Mouse (Mus musculus): ENCODE measurements around the gene Nsl1. TPM values are rescaled to one million over a fixed set of nuclear protein-coding genes. Genes with fewer than 3 reads are reported as not detected.

Nsl1 gene
- total RNA-seq, 2 experiments from 2014 or later: 0.23 to 0.56 TPM

DNA sequence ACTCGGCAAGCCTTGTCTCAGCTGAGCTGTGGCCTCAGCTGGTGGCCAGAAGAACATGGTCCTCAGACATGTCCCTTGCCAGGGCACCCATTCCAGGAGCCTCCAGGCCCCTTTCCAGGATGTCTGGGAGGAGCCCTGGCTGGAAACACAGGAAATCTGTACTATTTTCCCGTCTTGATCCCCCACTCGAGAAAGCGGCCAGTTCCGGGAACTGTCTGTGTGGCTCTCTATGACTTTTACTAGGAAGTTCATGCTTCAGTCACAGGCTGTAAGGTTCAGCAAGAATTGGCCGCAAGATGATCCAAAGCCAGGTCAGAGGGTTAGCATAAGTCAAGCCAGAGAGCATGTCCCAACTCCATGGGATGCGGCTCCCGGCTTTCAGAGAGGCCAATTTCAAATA, 29.2 kb downstream of the Nsl1 start:
- no peak for DNase-seq (ENCODE audit: low spot score in 2 of 2)

GRCm38 (mm10) chr1:191093578-191093977, 30.8 kb downstream of the Nsl1 start:
- peak; percentile 64 to 70 for DNase-seq (ENCODE audit: low spot score in 2 of 2)

GRCm38 (mm10) chr1:191095019-191095418, 32.2 kb downstream of the Nsl1 start:
- peak in 1 of 2 experiments; percentile 17 for DNase-seq (ENCODE audit: low spot score in 2 of 2)

DNA sequence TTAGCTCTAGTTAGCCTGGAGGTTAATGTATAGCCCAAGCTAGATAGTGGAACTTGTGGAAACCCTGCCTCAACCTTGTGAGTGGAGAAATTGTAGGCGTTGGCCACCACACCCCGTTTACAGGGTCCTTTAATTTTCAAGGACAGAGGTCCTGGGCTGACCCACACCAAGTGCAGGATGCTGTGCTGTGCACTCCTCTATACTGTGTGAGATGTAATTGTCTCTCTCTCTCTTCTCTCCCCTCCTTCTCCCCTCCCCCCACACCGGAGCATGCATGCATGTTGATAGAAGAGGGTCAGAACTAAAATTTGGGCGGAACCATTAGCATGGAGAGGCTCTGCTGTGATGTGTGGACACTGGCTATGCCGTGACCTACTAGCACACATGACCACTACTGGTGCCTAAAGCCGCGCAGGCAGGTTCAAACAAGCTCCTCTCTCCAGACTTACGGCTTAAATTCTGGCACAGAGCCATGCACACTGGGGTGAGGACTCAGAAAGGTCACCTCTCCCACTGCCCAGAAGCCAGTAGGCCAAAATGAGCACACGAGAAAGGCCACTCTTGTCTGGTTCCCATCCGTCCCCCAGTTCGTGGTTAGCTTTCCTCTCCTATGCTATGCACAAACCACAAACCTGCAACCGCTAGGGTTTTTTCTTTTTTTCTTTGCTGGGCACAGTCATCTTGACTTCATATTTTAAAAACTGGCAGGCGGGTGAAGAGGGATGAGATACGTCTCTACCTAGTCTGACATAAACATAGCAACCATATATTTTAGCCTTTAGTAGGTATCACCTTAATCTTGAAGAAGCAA, 34.3 kb downstream of the Nsl1 start:
- no peak for DNase-seq (ENCODE audit: low spot score in 2 of 2)

DNA sequence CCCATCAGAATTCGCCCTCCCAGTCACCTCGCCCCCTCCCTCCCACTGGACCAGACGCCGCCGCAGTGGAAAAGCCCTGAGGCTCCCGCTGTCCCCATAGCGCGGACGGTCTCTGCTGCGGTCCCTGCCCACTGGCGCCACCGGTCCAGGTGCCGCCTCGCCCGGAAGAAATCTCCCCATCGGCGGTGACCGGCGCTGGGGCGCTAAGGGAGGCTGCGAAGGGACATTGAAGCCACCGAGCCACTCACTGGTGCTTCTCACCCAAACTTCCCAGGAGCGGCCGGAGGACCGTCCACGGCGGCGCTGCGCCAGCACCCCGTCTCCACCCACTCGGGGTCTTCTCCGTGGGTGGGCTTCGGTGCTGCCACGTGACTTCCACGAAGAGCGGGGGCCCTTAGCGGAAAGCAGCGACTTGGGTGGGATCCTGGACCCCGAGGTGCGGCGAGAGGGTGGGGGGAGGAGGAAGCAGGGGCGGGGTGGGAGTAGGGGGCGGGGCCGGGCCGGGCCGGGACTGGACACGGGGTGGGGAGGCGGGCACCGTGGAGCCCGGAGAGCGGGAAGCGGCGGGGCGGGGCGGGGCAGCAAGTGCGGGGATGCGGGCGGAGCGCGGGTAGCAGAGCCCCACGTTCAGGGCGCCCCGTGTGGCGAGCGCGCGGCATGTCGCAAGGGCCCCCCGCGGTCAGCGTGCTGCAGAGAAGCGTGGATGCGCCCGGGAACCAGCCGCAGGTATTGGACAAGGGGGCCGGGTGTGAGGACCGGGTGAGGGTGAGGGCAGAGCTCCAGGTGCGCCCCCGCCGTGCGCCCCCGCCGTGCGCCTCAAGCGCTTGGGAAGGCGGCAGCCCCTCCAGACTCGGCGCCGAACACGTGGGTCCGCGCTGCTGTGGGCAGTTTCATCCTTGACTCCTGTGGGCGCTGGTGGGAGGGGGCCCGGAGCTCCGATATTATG, 35.3 kb downstream of the Nsl1 start, which contains the start of gene Batf3:
TSS of gene Batf3 (plus strand) at position 46 of the 946 bp plus-strand sequence.
- peak; percentile 15 to 24 for DNase-seq (ENCODE audit: low spot score in 2 of 2)

GRCm38 (mm10) chr1:191099114-191099513, 36.3 kb downstream of the Nsl1 start:
- no peak for DNase-seq (ENCODE audit: low spot score in 2 of 2)

- no peak for DNase-seq (ENCODE audit: low spot score in 2 of 2)
Observed at GRCm38 (mm10) chr1:191099772-191100291, 37.0 kb downstream of the Nsl1 start.

DNA sequence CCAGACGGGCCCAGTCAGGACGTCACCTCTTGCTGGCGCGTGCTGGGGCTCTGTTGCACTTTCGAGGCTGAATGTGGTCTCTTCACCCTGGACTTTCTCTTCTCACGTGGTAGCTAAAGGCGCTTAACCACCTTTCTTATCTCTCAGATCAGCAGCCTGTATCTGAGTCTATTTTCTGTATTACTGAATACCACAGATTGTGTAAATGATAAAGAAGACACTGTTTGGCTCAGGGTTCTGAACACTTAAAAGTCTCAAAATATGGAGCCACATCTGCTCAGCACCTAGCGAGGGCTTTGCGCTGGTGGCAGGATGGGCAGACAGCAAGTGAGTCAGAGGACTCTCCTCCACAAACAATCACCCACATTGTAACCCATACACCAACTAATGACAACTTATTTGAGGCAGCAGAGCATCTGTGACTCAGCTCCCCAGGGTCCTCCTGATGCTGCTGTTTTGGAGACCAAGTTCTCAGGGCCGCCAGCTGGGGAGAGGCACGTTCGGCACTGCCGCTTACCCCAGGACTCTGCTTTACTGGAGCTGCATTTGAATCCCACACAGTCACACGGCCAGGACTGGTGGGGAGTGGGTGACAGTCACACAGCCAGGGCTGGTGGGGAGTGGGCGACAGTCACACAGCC, 40.0 kb downstream of the Nsl1 start:
- peak in 1 of 2 experiments; percentile 21 for DNase-seq (ENCODE audit: low spot score in 2 of 2)

GRCm38 (mm10) chr1:191105246-191105645, 42.4 kb downstream of the Nsl1 start:
- DNase-seq (ENCODE audit: low spot score in 2 of 2): no peak

GRCm38 (mm10) chr1:191107306-191107705, 44.5 kb downstream of the Nsl1 start:
- DNase-seq (ENCODE audit: low spot score in 2 of 2): no peak

DNA sequence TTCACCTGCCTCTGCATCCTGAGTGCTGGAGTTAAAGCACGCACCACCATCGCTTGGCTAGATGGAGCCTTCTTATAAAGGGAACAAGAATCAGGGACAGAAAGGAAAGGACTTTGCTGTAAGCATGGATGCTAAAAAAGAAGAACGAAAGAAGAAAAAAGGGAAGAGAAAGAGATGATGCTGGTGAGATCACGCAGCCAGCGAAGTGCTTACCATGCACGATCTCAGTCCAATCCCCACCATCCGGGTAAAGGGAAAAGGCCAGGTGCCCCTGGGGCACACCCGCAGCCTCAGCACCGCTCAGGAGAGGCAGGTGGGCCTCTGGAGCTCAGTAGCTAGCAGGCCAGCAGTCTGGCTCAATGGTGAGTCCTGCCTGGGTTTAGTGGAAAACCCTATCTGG, 47.1 kb downstream of the Nsl1 start:
- no peak for DNase-seq (ENCODE audit: low spot score in 2 of 2)

GRCm38 (mm10) chr1:191111146-191111545, 48.3 kb downstream of the Nsl1 start:
- DNase-seq (ENCODE audit: low spot score in 2 of 2): no peak

DNA sequence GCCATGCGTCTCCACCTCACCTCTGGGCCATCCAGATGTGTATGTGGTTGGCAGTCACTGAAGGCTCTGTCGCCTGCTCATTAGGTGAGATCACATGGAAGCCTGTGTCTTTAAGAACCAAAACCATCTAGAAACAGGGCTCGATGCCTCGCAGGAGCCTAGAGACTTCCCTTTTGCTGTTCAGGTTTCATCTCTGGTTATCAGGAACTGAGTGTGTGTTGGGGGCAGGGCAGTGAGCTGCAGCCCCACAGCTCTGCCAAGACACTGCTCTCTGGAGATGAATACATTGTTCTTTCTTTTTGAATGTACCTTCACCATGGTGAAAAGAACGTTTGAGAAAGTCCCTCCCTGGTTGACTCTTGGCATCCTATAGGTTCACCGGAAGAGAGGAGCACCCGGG, 52.1 kb downstream of the Nsl1 start:
- no peak for DNase-seq (ENCODE audit: low spot score in 2 of 2)

- no peak for DNase-seq (ENCODE audit: low spot score in 2 of 2)
Observed at GRCm38 (mm10) chr1:191115514-191116238, 52.9 kb downstream of the Nsl1 start.

DNA sequence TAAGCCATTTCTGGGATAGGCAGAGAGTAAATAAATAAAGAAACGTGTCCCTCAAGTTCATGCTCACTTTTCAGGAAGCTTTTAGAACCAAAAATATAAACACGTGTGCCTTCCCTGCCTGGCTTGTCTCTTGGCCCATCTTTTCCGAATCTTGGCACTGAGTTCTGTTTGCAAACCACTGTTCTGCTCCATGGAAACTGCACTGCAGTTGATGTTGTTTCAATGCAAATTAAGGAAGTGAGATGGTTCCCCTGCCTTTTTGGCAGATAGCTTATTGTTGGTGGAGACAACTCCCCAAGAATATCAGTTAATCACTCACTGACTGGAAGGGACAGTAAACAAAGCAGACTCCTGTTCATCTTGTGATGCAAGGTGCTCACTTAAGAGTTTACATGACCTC, 59.9 kb downstream of the Nsl1 start:
- no peak for DNase-seq (ENCODE audit: low spot score in 2 of 2)

DNA sequence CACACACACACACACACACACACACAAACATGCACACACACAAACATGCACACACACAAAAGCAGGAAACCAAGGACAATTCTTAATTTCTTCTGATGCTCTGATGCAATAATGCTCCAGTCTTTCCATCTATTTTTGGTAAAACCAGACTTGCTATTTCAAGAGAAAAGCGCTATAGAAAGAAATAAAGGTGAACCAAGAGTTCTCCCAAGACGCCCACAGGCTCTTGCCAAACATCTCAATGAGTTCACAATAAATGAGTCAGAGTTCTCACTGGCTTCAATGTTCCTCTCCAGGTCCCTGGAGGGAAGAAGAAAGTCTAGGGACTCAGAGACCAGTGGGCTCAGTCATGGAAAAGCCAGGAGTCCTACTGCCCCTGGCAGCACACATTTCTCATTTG, 60.9 kb downstream of the Nsl1 start:
- DNase-seq (ENCODE audit: low spot score in 2 of 2): no peak

- DNase-seq (ENCODE audit: low spot score in 2 of 2): no peak
Observed at GRCm38 (mm10) chr1:191124288-191124687, 61.5 kb downstream of the Nsl1 start.

DNA sequence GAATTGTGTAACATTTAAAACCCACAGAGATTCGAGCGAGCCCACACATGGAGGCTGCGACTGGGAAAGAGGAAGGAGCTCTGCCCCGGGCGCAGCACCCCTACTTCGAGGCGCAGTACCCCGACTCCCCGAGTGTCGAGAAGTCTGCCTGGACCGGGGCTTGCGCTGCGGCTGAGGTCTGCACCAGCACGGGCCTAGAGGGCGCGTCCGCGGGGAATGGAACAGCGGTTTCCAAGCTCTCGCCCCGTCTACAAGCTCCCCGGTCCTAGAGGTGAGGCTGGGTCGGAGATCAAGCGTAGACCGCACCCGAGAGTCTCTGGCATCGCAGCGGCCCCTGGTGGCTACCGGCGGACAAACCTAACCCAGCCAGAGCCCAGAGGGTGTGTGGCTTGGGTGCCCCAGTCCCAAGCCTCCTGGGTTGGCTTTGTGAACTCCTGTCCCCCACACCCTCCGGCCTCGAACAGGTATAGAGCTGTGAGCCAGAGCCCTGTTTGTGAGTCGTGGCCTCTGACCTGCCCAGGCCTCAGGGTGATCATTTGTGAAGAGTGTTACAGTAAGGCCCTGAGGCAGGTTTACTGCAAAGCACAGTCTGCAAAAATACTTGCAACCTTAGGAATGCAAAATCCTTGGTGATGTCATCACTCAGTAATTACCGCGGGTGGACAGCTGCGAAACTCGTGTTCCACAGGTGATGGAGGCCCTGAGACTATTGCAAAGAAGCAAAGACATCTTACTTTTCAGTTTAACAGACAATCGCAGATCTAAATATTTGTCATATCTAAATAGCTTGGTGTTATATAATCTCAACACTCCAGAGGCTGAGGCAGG, 63.2 kb downstream of the Nsl1 start:
- DNase-seq (ENCODE audit: low spot score in 2 of 2): peak; percentile 39 to 55

DNA sequence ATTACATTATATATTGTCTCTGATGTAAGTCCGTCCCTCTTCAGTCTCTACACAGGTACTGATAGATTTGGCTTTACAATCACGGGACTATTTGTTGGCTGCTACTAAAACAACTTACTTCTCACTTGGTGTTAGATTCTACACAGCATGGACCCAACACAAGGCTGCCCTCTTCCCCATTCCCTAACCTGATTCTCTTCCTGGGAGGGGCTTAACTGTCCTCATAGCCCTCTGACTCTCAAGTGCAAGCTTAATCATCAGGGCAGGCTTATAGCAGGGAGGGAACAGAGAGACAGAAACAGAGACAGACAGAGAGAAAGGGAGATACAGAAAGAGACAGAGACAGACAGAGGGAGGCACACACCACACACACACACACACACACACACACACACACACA, 68.9 kb downstream of the Nsl1 start:
- no peak for DNase-seq (ENCODE audit: low spot score in 2 of 2)

DNA sequence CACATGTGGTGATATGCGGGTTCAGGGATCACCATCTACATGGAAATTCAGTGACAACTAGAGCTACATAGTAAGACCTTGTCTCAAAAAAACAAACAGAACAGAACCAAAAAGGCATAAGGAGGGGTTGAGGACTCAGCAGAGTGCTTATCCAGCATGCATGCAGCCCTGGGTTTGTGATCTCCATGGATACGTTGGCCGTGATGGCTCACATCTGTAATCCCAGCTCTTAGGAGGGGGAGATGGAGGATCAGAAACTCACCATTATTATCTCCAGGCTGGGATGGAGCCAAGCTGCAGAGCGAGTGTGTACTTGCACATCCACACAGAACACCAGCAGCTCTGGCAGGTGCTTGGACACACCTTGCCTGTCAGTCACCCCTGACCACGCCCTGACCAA, 69.4 kb downstream of the Nsl1 start:
- no peak for DNase-seq (ENCODE audit: low spot score in 2 of 2)
